ENCODE assay signal across 8 mouse cellular contexts in the genomic region with DNA sequence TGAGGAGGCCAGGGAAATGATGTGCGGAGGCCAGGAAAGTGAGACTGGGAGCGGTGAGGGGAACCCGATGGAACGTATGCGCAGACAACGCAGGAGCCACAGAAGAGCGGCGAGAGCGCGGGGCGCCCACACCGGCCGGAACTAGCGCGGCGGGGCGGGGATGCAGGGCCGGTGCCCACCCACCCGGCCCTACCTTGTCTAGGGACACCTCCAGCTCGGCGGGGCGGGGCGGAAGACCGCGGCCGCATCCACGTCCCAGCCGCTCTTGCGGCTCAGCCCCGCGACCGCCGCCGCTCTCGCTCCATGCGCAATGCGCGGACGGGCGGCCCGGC. TPM values are rescaled to one million over a fixed set of nuclear protein-coding genes. Genes with fewer than 3 reads are reported as not detected.
DNase-seq lines count a peak whose midpoint lies in the region; ATAC-seq and TF ChIP-seq lines count a peak whose summit lies in the region.

No protein-coding gene starts in this region.

- H3K9ac ChIP-seq in liver, adult 2 months (ENCODE audit: low read depth, low read length), result peak overlapping the region; percentile 99
- peak overlapping the region; percentile 70 for H3K9ac ChIP-seq in heart, postnatal 0 days (replicated peaks; ENCODE audit: low read depth, low read length)

- no peaks in the 10 kb centered on the region for H3K9me3 ChIP-seq in heart, postnatal 0 days (replicated peaks; ENCODE audit: control insufficient read depth, low read length)

- ATAC-seq in heart, postnatal 0 days (ENCODE audit: insufficient read depth, low read depth), result peak; percentile 45; the same call in 1 of the 2 replicates

- under 1% methylated on average over 40 of the region's 41 CpGs for WGBS in liver, adult 2 months
- WGBS in heart, postnatal 0 days, result under 1% methylated on average over 22 of the region's 41 CpGs
- WGBS in macrophage (ENCODE audit: missing documents), result 0% methylated on average over 31 of the region's 41 CpGs

- H3K36me3 ChIP-seq in liver, adult 2 months (ENCODE audit: control insufficient read depth, insufficient read depth, low read length), result no peaks in the 10 kb centered on the region
- no peaks in the 10 kb centered on the region for H3K36me3 ChIP-seq in heart, postnatal 0 days (replicated peaks; ENCODE audit: control insufficient read depth, insufficient read depth, low read length)
- no peaks in the 10 kb centered on the region for H3K36me3 ChIP-seq in macrophage (ENCODE audit: inconsistent target)

- no peak for TF ChIP-seq EP300 in heart, postnatal 0 days (IDR thresholded peaks at IDR 0.05; ENCODE audit: low read depth)

- H3K27ac ChIP-seq in liver, adult 2 months (replicated peaks; ENCODE audit: insufficient read depth, low read depth, low read length), result peak overlapping the region; percentile 99
- peak overlapping the region; percentile 79 for H3K27ac ChIP-seq in bone marrow macrophage, adult 2 months (ENCODE audit: insufficient read depth, low read depth, low read length)
- H3K27ac ChIP-seq in heart, postnatal 0 days (ENCODE audit: low read depth), result peak overlapping the region; percentile 88
- peak overlapping the region; percentile 91 for H3K27ac ChIP-seq in macrophage

- peak overlapping the region; percentile 99 for H3K4me2 ChIP-seq in heart, postnatal 0 days (ENCODE audit: low read depth, low read length)

- TF ChIP-seq CTCF in liver, adult 2 months (IDR thresholded peaks at IDR 0.05; ENCODE audit: low read depth, low read length), result no peak
- TF ChIP-seq CTCF in bone marrow macrophage, adult 2 months (IDR thresholded peaks at IDR 0.05; ENCODE audit: low read depth, low read length), result no peak
- no peak for TF ChIP-seq CTCF in heart, postnatal 0 days (IDR thresholded peaks at IDR 0.05; ENCODE audit: low read depth)

- no peak for DNase-seq in liver, adult 2 months (ENCODE audit: extremely low read depth, low read depth, low spot score)
- no peak for DNase-seq in liver
- DNase-seq in heart, postnatal 0 days (ENCODE audit: low spot score), result no peak
- DNase-seq in frontal cortex, adult 2 months (ENCODE audit: extremely low spot score in 1 of 2, low spot score in 1 of 2), result no peak
- no peak for DNase-seq in cerebellum, postnatal 36 days
- DNase-seq in kidney, postnatal 14 days, result no peak

- H3K4me3 ChIP-seq in liver, adult 2 months (ENCODE audit: insufficient read depth, low read depth, low read length), result peak overlapping the region; percentile 96
- H3K4me3 ChIP-seq in bone marrow macrophage, adult 2 months (ENCODE audit: insufficient read depth, low read length), result peak overlapping the region; percentile 94
- H3K4me3 ChIP-seq in heart, postnatal 0 days (ENCODE audit: low read depth, low read length), result peak overlapping the region; percentile 76
- peak overlapping the region; percentile 96 for H3K4me3 ChIP-seq in macrophage (ENCODE audit: inconsistent target)

- peaks cover 25% of the 10 kb centered on the region for H3K79me2 ChIP-seq in liver, adult 2 months (ENCODE audit: control insufficient read depth, insufficient read depth, low read length)
- H3K79me2 ChIP-seq in macrophage (ENCODE audit: inconsistent target), result peaks cover 55% of the 10 kb centered on the region

- peaks cover 8% of the 10 kb centered on the region for H3K4me1 ChIP-seq in liver, adult 2 months (ENCODE audit: control insufficient read depth, insufficient read depth, low read length)
- peaks cover 26% of the 10 kb centered on the region for H3K4me1 ChIP-seq in bone marrow macrophage, adult 2 months (ENCODE audit: control insufficient read depth, insufficient read depth, low read length)
- peaks cover 16% of the 10 kb centered on the region for H3K4me1 ChIP-seq in heart, postnatal 0 days (ENCODE audit: control insufficient read depth, insufficient read depth)

- H3K27me3 ChIP-seq in liver, adult 2 months (ENCODE audit: control insufficient read depth, insufficient read depth, low read length), result no peaks in the 10 kb centered on the region
- H3K27me3 ChIP-seq in heart, postnatal 0 days (ENCODE audit: control insufficient read depth, insufficient read depth, low read length), result no peaks in the 10 kb centered on the region

- TF ChIP-seq POLR2A in liver, adult 2 months (IDR thresholded peaks at IDR 0.05; ENCODE audit: extremely low read depth, insufficient read depth, low read length), result no peak
- no peak for TF ChIP-seq POLR2A in bone marrow macrophage, adult 2 months (IDR thresholded peaks at IDR 0.05; ENCODE audit: borderline replicate concordance, low read depth, low read length)

RNA-seq across cellular contexts. Expression of gene B3gnt2, which starts 1.5 kb away (rescaled TPM):
- total RNA-seq in liver, adult 2 months (2014; rRNA removed), result 8.1 and 8.5 TPM in 2 replicates
- 5.6 and 6.2 TPM in 2 replicates for polyA plus RNA-seq in liver, adult 2 months (2012; rRNA removed)
- 19.7 and 20.5 TPM in 2 replicates for polyA plus RNA-seq in bone marrow macrophage, adult 2 months (2012; ENCODE audit: insufficient read depth, insufficient read length, missing spikeins)
- 14.3 and 22.6 TPM in 2 replicates for total RNA-seq in heart, postnatal 0 days (2014; rRNA removed; ENCODE audit: low replicate concordance)
- polyA plus RNA-seq in heart, postnatal 0 days (2015; fragmentation: Nextera tagmentation; extraction: Ambion mirVana), result 5.1 and 5.9 TPM in 2 replicates
- 100 to 1,000 TPM in 9 of 26 experiments, 10 to 100 TPM in 17; 43.8 to 185 (median 90.5) TPM for total RNA-seq in macrophage (2018; cell fraction: chromatin; rRNA removed)
- total RNA-seq in macrophage (2018; cell fraction: cytosol; rRNA removed), result 100 to 1,000 TPM in 22 of 26 experiments, 10 to 100 TPM in 4; 85.2 to 192 (median 117) TPM
- total RNA-seq in macrophage (2018; cell fraction: nucleus; rRNA removed), result 100 to 1,000 TPM in 25 of 26 experiments, 10 to 100 TPM in 1; 81.7 to 283 (median 169) TPM
- 41.8 to 69.9 TPM (median 65.2 TPM) in 3 replicates for polyA plus RNA-seq in macrophage (2018)
- polyA plus RNA-seq in frontal cortex, adult 2 months (2012; rRNA removed), result 9.7 and 11.2 TPM in 2 replicates
